Mouse (Mus musculus) forebrain, postnatal 0 days (tissue): ENCODE measurements at regions not wholly inside any gene's neighbourhood (a gene's known extent, or its start where the extent isn't known, plus 50 kb on each side); places are given as distances from the start of the nearest gene placed in this dataset.

Experiments
- ATAC-seq: fragments of 200-750 bp; cut with Nextera tagmentation; 2 replicates; pipeline ENCODE4 v1.8.0; 2017; ENCODE audit warnings: mild to moderate bottlenecking, moderate library complexity
- DNase-seq: peaks from one replicate; pipeline ENCODE4 v3.0.0-alpha.2; 2015
- H3K27ac ChIP-seq: fragments of 300-500 bp; sonication (generic); 2 replicates; pipeline ENCODE4 v1.5.1; 2014; ENCODE audit warnings: low read depth, mild to moderate bottlenecking, antibody characterized with exemption, low read length, moderate library complexity, mixed read lengths
- H3K27me3 ChIP-seq: fragments of 300-500 bp; sonication (generic); 2 replicates; pipeline ENCODE4 v1.6.1; 2014; ENCODE audit warnings: mild to moderate bottlenecking, low read length, mixed read lengths; ENCODE audit not compliant: insufficient read depth
- H3K36me3 ChIP-seq: fragments of 300-500 bp; sonication (generic); 2 replicates; pipeline ENCODE4 v1.6.1; 2014; ENCODE audit warnings: mild to moderate bottlenecking, moderate library complexity; ENCODE audit not compliant: insufficient read depth
- H3K4me1 ChIP-seq: fragments of 300-500 bp; sonication (generic); 2 replicates; pipeline ENCODE4 v1.6.1; 2014; ENCODE audit warnings: antibody characterized with exemption; ENCODE audit not compliant: insufficient read depth
- H3K4me2 ChIP-seq: fragments of 300-500 bp; sonication (generic); 2 replicates; pipeline ENCODE4 v1.6.1; 2014; ENCODE audit warnings: low read depth, mild to moderate bottlenecking, moderate library complexity
- H3K4me3 ChIP-seq: fragments of 300-500 bp; sonication (generic); 2 replicates; pipeline ENCODE4 v1.5.1; 2014; ENCODE audit warnings: low read depth, low read length, mixed read lengths
- H3K9ac ChIP-seq: fragments of 300-500 bp; sonication (generic); 2 replicates; pipeline ENCODE4 v1.6.1; 2014; ENCODE audit warnings: mild to moderate bottlenecking
- H3K9me3 ChIP-seq: fragments of 300-500 bp; sonication (generic); 2 replicates; pipeline ENCODE4 v1.6.1; 2016; ENCODE audit warnings: low read length
- CTCF ChIP-seq: sonication (generic); IDR thresholded peaks from 2 replicates; pipeline ENCODE4 v1.5.1; 2016; ENCODE audit warnings: antibody characterized with exemption, control low read depth, low read depth
- WGBS: fragments of 180-500 bp; shearing (Covaris S2); extraction: QIAGEN DNeasy Blood & Tissue Kit; methylation state at CpG from one replicate; pipeline ENCODE4 v1.1.7; 2014; 5-methylcytosine and 5-hydroxymethylcytosine counted together

GRCm38 (mm10) chr19:53459407-53459788 lies 69.0 kb upstream of the Smndc1 start:
- peak; percentile 58 for DNase-seq
- no peaks in the 10 kb centered on the region for H3K36me3 ChIP-seq
- peaks cover 13% of the 10 kb centered on the region; the same call in 1 of the 2 replicates for H3K4me1 ChIP-seq
- 0 out of 2 replicates have a peak overlapping the region, but pooled peaks have one; percentile 16 for H3K27ac ChIP-seq
- H3K4me3 ChIP-seq, result no peak overlapping the region
- no peak overlapping the region for H3K4me2 ChIP-seq
- WGBS, result 24% methylated on average over 3 of the region's 3 CpGs
- no peak overlapping the region for H3K9ac ChIP-seq
- TF ChIP-seq CTCF, result no peak
- no peaks in the 10 kb centered on the region for H3K9me3 ChIP-seq
- ATAC-seq, result peak; percentile 89
- H3K27me3 ChIP-seq, result no peaks in the 10 kb centered on the region

- Histone ChIP-seq H3K4me1 (peaks cover 13% of the 10 kb centered on the region; the same call in 1 of the 2 replicates), H3K27me3 (no peaks in the 10 kb centered on the region), H3K4me3 (no peak overlapping the region), H3K27ac (0 out of 2 replicates have a peak overlapping the region, but pooled peaks have one; percentile 16), H3K9ac (no peak overlapping the region), H3K36me3 (no peaks in the 10 kb centered on the region), H3K9me3 (no peaks in the 10 kb centered on the region), H3K4me2 (no peak overlapping the region)
- ATAC-seq (peak; percentile 10), DNase-seq (no peak)
- no peak for TF ChIP-seq CTCF
- 47% methylated on average over 10 of the region's 10 CpGs for WGBS
Observed at GRCm38 (mm10) chr19:53458770-53459406, 68.5 kb upstream of the Smndc1 start.

GRCm38 (mm10) chr19:53456681-53457080 lies 66.3 kb upstream of the Smndc1 start:
- peaks cover 18% of the 10 kb centered on the region for H3K4me1 ChIP-seq
- TF ChIP-seq CTCF, result no peak
- 81% methylated on average over 5 of the region's 5 CpGs for WGBS
- H3K27ac ChIP-seq, result no peak overlapping the region
- DNase-seq (no peak), ATAC-seq (no peak)
- no peaks in the 10 kb centered on the region for H3K9me3 ChIP-seq
- H3K4me3 ChIP-seq, result no peak overlapping the region
- H3K9ac ChIP-seq, result no peak overlapping the region
- no peaks in the 10 kb centered on the region for H3K36me3 ChIP-seq
- H3K4me2 ChIP-seq, result no peak overlapping the region
- H3K27me3 ChIP-seq, result no peaks in the 10 kb centered on the region

GRCm38 (mm10) chr19:53454571-53454970 lies 64.2 kb upstream of the Smndc1 start:
- no peak for DNase-seq
- Histone ChIP-seq H3K9me3 (no peaks in the 10 kb centered on the region), H3K4me2 (no peak overlapping the region), H3K4me1 (peaks cover 9% of the 10 kb centered on the region), H3K27ac (no peak overlapping the region), H3K4me3 (no peak overlapping the region), H3K27me3 (no peaks in the 10 kb centered on the region), H3K9ac (no peak overlapping the region), H3K36me3 (no peaks in the 10 kb centered on the region)
- no peak for ATAC-seq
- no peak for TF ChIP-seq CTCF
- 85% methylated on average over 4 of the region's 4 CpGs for WGBS

- DNase-seq (peak; percentile 77), ATAC-seq (peak; percentile 87)
- H3K4me1 ChIP-seq, result peaks cover 8% of the 10 kb centered on the region
- H3K4me2 ChIP-seq, result no peak overlapping the region
- no peak overlapping the region for H3K9ac ChIP-seq
- TF ChIP-seq CTCF, result no peak
- WGBS, result 67% methylated on average over 3 of the region's 3 CpGs
- H3K27me3 ChIP-seq, result no peaks in the 10 kb centered on the region
- H3K27ac ChIP-seq, result no peak overlapping the region
- H3K36me3 ChIP-seq, result no peaks in the 10 kb centered on the region
- H3K4me3 ChIP-seq, result no peak overlapping the region
- no peaks in the 10 kb centered on the region for H3K9me3 ChIP-seq
Observed at GRCm38 (mm10) chr19:53454059-53454458, 63.7 kb upstream of the Smndc1 start.

GRCm38 (mm10) chr19:53453317-53453947 lies 63.1 kb upstream of the Smndc1 start:
- WGBS, result 66% methylated on average over 13 of the region's 13 CpGs
- Histone ChIP-seq H3K4me1 (peaks cover 5% of the 10 kb centered on the region; the same call in 1 of the 2 replicates), H3K4me2 (no peak overlapping the region), H3K4me3 (no peak overlapping the region), H3K9ac (no peak overlapping the region), H3K27ac (no peak overlapping the region), H3K27me3 (no peaks in the 10 kb centered on the region), H3K36me3 (no peaks in the 10 kb centered on the region), H3K9me3 (no peaks in the 10 kb centered on the region)
- peak; percentile 2; the same call in 1 of the 2 replicates for ATAC-seq
- DNase-seq, result no peak
- no peak for TF ChIP-seq CTCF

GRCm38 (mm10) chr19:53452360-53452759 lies 62.0 kb upstream of the Smndc1 start:
- DNase-seq (no peak), ATAC-seq (no peak)
- TF ChIP-seq CTCF, result no peak
- no peak overlapping the region for H3K27ac ChIP-seq
- WGBS, result 71% methylated on average over 3 of the region's 3 CpGs
- no peaks in the 10 kb centered on the region for H3K36me3 ChIP-seq
- H3K4me3 ChIP-seq, result no peak overlapping the region
- H3K27me3 ChIP-seq, result no peaks in the 10 kb centered on the region
- H3K4me2 ChIP-seq, result no peak overlapping the region
- no peaks in the 10 kb centered on the region for H3K9me3 ChIP-seq
- no peak overlapping the region for H3K9ac ChIP-seq
- peaks cover 5% of the 10 kb centered on the region; the same call in 1 of the 2 replicates for H3K4me1 ChIP-seq
